Mouse (Mus musculus) intestine, embryonic 15.5 days (tissue): ENCODE data around the gene Tdrd7. TPM values are rescaled to one million over a fixed set of nuclear protein-coding genes. Genes with fewer than 3 reads are reported as not detected.

Source experiments
- ATAC-seq: fragments of 200-750 bp; cut with Nextera tagmentation; 2 replicates; pipeline ENCODE4 v1.8.0; 2017; ENCODE audit warnings: moderate TSS enrichment, moderate library complexity
- H3K27ac ChIP-seq: fragments of 300-500 bp; sonication (generic); 2 replicates; pipeline ENCODE4 v1.5.1; 2015; ENCODE audit warnings: mild to moderate bottlenecking, inconsistent platforms
- H3K27me3 ChIP-seq: fragments of 300-500 bp; sonication (generic); replicated peaks from 2 replicates; pipeline ENCODE4 v1.6.1; 2015; ENCODE audit warnings: inconsistent platforms
- H3K36me3 ChIP-seq: fragments of 300-500 bp; sonication (generic); 2 replicates; pipeline ENCODE4 v1.6.1; 2015; ENCODE audit warnings: inconsistent platforms
- H3K4me1 ChIP-seq: fragments of 300-500 bp; sonication (generic); replicated peaks from 2 replicates; pipeline ENCODE4 v1.6.1; 2015; ENCODE audit warnings: inconsistent platforms
- H3K4me2 ChIP-seq: fragments of 300-500 bp; sonication (generic); replicated peaks from 2 replicates; pipeline ENCODE4 v1.6.1; 2015; ENCODE audit warnings: mild to moderate bottlenecking, inconsistent platforms
- H3K4me3 ChIP-seq: fragments of 300-500 bp; sonication (generic); replicated peaks from 2 replicates; pipeline ENCODE4 v1.5.1; 2015; ENCODE audit warnings: inconsistent platforms
- H3K9ac ChIP-seq: fragments of 300-500 bp; sonication (generic); 2 replicates; pipeline ENCODE4 v1.6.1; 2015; ENCODE audit warnings: inconsistent platforms
- H3K9me3 ChIP-seq: fragments of 300-500 bp; sonication (generic); 2 replicates; pipeline ENCODE4 v1.6.1; 2016; ENCODE audit warnings: inconsistent platforms
- WGBS: fragments of 180-500 bp; shearing (Covaris S2); methylation state at CpG from one replicate; pipeline ENCODE4 v1.1.7; 2015; 5-methylcytosine and 5-hydroxymethylcytosine counted together
- polyA plus RNA-seq: library from polyadenylated mRNA; unstranded; fragments of >200 nt; fragmentation: Nextera tagmentation; extraction: Ambion mirVana; gene quantifications from 2 replicates; pipeline ENCODE4 v1.2.1, GENCODE M21; 2015

Gene Tdrd7
- polyA plus RNA-seq, 1 experiment from 2014 or later, result 29.0 TPM

- H3K4me3 ChIP-seq, result no peak overlapping the region
- no peak overlapping the region for H3K9ac ChIP-seq
- ATAC-seq, result no peak
- no peaks in the 10 kb centered on the region for H3K27me3 ChIP-seq
- no peaks in the 10 kb centered on the region for H3K36me3 ChIP-seq
- H3K4me1 ChIP-seq, result no peaks in the 10 kb centered on the region
- 90% methylated on average over 4 of the region's 4 CpGs for WGBS
- H3K4me2 ChIP-seq, result no peak overlapping the region
- no peaks in the 10 kb centered on the region for H3K9me3 ChIP-seq
- no peak overlapping the region for H3K27ac ChIP-seq
Measured at GRCm38 (mm10) chr4:46080261-46080660, 115.1 kb downstream of the Tdrd7 start.

DNA sequence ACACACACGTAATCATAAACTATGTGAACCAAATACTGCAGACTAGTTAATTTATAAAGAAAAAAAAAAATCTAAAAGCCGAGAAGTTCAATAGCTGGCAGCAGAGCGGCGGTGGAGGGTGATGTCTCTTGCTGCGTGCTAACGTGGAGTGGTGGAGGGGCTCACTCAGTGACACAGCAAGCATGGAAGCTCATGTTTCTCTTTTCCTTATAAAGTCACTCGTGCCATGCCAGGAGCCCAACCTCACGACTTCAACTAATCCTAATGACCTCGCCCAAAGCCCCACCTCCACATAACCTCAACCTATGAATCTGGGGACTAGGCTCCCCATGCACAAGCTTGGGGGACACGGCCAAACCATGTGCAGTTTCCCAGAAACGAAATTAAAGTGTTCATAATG is 117.4 kb downstream of the Tdrd7 start:
- Histone ChIP-seq H3K27me3 (no peaks in the 10 kb centered on the region), H3K9ac (no peak overlapping the region), H3K36me3 (no peaks in the 10 kb centered on the region), H3K4me3 (no peak overlapping the region), H3K27ac (no peak overlapping the region), H3K4me1 (no peaks in the 10 kb centered on the region), H3K4me2 (no peak overlapping the region), H3K9me3 (no peaks in the 10 kb centered on the region)
- 72% methylated on average over 11 of the region's 11 CpGs for WGBS
- no peak for ATAC-seq

Other genes starting within 250 kb of the Tdrd7 start
- 428 and 484 TPM in 2 replicates for gene Aldh1b1, start 166.3 kb upstream of the Tdrd7 start, polyA plus RNA-seq
- 0.42 and 0.53 TPM in 2 replicates for gene Igfbpl1, start 138.4 kb upstream of the Tdrd7 start, polyA plus RNA-seq
- gene Stra6l, start 116.7 kb upstream of the Tdrd7 start, polyA plus RNA-seq, result 6.6 and 7.1 TPM in 2 replicates
- 0.06 and 0.14 TPM in 2 replicates for gene Ccdc180, start 75.0 kb upstream of the Tdrd7 start, polyA plus RNA-seq
- gene Tmod1, start 73.6 kb downstream of the Tdrd7 start, polyA plus RNA-seq, result 3.2 and 3.3 TPM in 2 replicates
- 65.6 and 66.8 TPM in 2 replicates for gene Ncbp1, start 173.3 kb downstream of the Tdrd7 start, polyA plus RNA-seq
- 29.3 and 30.9 TPM in 2 replicates for gene Tstd2, start 173.4 kb downstream of the Tdrd7 start, polyA plus RNA-seq
- 18.3 and 18.4 TPM in 2 replicates for gene Xpa, start 231.0 kb downstream of the Tdrd7 start, polyA plus RNA-seq